Mouse (Mus musculus) R1 (cell line): ENCODE measurements at regions not wholly inside any gene's neighbourhood (a gene's known extent, or its start where the extent isn't known, plus 50 kb on each side); places are given as distances from the start of the nearest gene placed in this dataset.

Experiments
- DNase-seq: peaks from one replicate; pipeline ENCODE4 v3.0.0-alpha.2; 2018; ENCODE audit warnings: low read depth, low spot score

DNA sequence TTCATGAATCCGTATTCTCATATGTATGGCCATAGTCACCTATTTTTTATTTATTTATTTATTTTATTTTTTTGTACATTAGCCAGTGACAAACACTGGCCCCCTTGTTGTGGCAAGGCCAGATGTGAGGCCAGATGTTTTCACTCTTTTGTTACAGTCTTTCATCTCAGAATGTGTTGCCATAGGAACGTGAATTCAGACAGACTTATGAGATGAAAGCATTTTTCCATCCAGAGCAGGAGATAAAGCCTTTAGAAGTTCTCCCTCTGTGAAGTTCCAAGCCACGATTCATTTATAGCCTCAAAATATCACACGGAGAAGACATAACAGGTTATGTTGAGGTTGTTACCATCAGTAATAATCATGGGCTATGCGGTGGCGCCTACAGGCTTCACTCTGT, 220.9 kb downstream of the Arpp21 start:
- no peak for DNase-seq

DNA sequence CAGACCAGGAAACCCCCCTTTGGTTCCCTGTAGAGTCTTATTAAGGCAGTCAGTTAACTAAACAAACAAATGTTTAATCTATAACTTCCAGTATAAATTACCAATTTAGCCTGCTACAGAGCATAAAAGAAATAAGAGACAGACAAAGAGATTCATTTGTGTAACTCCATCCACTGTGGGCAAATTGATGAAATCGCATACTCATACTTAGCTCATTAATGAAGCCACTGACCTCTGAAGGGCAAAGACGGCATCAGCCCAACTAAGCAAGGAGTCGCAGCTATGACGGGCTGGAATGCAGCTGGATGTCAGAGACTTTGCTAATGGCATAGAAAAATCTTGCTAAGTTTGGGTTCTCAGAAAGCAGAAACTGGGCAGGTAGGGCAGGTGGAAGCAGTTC, 241.3 kb downstream of the Arpp21 start:
- DNase-seq = no peak

DNA sequence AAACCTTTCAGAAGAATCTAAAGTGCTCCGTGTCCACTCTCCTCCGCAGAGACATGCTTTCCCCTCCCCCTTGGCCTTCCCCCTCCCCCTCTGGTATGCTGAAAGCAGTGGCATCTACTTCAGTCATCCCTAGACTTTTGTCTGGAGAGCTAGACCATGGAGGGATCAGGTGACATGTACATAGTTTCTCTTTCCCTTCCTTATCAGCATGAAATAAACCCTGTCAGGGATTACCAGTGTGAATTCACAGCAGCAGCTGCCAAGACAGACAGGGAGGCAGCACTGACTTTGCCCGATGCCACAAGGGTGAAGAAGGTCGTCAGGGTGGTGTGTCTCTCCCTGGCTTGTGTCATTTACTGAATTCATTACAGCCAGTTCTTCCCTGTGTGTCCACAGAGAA, 241.9 kb downstream of the Arpp21 start:
- DNase-seq = no peak

DNA sequence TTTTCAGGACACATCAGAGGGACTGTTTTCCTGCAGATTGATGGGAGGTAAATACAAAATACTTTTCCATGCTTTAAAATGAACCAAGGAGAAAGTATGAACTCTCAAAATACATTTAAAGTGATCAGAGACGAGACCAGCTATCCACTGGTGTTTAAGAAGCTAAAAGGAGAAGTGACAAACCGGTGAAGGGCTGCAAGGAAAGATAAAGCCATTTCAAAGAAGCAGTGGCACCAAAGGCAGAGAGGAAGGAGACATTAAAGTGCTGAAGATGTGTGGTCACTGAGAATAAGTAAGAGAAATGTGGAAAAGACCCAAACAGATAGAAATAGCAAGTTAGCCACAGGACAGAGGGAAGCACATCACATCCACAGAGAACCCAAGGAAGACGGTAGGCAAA, 245.7 kb downstream of the Arpp21 start:
- DNase-seq = no peak

DNA sequence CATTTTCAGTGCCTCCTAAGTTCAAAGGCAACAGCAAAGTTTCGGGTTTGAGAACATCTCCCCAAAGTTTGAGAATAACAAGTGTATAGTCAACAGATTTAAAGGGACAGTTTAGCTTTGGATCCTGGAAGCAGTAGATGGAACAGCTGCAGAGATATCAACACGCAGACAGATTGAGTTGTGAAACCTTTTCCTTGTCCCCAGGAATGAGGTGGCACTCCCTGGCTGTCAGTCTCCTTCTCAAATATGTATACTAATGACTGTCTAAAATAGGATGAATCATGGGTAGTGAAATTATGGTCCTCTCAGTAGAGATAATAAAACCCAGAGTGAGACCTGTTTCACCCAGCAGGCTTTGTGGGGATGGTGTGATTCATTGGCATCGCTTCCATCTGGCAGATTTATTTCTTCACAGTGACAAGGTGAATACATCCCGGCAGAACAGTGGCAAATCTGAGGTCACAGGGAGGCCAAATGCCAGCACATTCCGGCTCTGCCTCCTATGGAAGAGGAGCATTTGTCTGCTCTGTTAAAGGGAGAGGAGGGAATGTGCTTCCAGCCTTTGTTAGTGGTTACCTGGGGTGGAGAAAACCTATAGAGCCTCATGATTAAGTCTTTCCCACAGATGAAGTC, 272.2 kb downstream of the Arpp21 start:
- no peak for DNase-seq

DNA sequence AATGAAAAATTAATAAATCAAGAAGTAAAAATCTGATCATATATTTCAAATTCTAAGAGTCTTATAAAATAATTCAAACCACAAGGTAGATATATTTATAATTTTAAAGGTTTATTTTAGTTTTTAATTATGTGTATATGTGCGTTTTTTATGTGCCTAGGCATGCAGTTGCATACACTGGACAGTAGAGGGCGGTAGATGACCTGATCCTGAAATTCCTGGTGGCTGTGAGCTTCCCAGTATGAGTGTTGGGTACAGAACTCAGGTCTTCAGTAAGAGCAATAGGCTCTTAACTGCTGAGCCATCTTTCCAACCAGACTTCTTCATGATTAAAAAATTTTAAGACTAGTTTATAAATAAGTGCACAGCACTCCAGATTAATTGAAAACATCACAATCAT, 267.7 kb upstream of the Stac start:
- peak; percentile 36 for DNase-seq

DNA sequence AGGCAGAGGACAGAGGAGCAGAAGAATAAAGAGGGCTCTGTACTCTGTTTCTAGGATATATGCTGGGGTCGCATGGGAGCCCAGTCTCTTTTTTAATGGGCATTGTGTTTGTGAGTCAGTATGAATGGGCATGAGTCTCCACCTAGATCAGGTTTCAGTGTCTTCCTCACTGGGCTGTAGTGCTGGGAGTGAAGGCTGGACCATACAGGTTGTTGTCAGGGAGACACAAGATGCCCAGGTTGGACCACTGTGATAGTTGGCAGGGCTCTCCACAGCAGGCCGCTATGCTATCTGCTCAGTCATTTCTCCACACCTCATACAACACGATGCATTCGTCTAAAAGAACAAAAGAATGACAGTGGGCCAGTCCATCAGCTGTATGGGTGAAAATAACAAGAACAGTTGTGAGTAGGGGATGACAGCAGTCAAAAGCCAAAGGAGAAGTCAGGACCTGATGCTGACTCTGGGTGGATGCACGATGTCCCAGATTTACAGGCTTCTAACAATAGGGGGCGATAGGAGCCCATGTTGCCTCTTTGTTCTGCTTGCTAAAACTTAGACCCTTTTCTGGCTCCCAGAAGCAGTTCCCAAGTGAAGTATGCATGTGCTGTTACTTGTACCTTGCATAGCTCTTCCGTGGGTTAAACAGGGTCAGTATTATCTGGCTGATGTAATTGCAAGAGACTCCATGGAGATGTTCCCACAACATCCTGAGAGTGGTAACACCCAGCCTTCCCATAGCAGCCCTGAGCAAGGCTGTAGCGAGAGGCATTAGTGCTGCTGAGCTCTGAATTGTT, 249.3 kb upstream of the Stac start:
- peak; percentile 16 for DNase-seq

DNA sequence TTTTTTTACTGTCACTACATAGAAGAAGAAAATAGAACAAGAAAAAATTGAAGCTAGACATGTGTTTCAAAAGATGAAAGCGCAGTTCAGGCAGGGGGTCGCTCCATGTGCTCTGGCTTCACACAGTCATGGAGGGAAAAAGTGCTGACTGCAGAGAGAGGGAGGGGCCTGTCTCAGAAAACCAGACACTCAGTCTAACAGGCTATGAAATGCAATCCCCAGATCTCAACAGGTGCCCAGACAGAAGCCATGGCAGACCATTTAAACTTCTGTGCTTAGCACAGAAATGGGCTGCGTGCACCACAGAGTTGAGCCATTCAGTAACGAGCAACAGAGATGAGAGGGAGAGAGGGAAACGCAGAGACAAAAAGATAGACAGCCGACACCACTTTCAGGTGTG, 242.3 kb upstream of the Stac start:
- no peak for DNase-seq

DNA sequence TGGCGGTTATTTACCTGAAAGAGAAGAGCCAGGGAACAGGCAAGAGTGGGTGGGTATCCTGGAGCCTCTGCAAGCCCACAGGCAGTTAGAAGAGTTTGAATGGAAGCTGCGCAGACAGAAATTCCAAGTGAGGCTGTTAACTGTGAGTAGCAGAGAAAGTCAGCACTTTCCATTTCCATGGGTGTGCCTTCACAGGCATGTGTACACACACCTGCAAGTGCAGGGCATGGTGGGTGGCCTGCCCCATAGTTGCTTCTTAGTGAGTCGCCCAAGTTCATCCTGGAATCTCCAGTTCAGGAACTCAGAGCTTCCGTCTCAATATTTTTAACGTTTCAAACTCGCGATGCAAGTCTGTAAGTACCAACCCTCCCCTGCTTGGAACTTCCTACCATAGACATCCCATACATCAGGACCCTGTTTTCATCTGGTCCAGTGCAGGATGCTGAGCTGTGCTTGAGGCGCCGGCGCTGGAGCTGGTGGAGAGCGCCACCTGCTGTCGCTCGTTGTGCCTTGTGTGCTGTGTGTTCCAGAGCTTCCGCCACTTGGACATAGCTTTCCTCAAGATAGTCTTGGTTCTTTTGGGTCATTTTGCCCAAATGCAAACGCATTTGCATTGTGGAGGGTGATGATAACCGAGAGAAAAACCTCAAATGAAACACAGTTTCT, 228.3 kb upstream of the Stac start:
- DNase-seq = peak; percentile 70

DNA sequence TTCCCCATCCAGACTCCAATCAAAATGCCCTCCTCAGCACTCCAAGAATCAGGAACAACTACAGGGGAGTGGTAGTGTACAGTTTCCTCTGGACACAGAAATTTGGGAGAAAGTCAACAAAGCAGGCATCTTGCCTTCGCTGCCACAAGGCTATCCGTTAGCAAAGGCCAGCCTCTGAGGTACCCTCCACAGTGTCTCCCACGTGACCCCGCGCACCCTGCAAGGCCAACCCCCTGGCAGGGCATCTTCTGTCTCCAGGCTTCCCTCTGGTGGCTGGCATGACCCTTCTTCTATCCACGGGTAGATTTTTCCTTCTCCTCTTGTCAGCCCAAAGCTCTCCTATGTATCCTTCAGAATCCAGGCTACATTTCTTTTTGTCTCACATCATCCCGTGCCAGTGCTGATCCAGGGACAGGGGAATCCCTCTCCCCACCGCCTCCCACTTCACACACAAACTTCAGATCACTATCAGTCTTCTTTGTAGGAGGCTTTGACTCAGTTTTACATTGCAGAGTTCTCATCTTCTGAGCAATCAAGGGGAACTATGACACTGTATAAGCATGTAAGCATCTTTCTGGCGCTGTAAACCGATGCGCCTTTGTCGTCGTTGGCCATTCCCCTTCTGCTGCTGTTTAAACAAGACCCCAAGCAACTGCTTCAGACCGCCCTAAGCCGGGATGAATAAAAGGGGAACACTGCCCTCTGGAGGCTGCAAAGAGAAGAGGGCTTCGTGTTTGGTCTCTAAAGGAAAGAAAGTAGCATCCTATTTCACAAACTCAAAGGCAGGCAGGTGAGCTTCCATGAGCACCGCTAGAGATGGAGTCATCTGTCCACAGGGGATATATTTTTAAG, 226.8 kb upstream of the Stac start:
- peak; percentile 81 for DNase-seq

DNA sequence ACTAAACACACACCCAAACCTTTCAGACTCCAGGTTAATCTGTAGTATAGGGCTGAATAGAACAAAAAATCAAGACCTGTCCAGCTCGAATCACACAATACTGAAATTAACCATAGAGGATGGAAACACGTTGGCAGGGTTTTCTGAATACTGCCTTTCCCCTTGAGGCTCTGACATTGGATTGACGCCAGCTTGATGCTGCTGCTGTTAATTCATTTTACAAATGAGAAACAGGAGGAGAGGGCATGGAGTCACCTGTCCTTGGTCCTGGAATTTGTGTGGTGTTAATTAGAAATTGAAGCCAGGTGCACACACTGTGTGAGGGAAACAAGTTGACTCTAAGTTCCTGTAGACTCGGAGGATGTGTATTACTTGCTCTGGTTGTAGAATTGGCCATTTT, 218.7 kb upstream of the Stac start:
- DNase-seq = no peak

DNA sequence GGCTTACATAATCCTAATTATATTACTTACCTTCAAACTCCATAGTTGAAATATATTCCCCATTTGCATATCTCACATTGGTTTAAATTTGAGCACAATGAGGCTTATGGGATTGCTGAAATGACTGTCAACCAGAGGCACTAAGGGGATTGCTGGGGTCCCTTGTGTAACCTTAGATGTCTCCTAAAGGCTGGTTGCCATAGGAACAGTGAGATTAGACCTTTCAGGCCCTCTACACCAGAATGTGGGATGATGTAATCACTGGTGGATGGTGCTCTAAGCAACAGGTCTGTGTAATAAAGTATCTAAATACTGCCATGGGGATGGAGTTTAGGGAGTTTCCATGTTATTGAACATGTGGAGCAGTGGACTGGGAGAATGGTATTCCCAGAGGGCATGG, 210.0 kb upstream of the Stac start:
- no peak for DNase-seq

DNA sequence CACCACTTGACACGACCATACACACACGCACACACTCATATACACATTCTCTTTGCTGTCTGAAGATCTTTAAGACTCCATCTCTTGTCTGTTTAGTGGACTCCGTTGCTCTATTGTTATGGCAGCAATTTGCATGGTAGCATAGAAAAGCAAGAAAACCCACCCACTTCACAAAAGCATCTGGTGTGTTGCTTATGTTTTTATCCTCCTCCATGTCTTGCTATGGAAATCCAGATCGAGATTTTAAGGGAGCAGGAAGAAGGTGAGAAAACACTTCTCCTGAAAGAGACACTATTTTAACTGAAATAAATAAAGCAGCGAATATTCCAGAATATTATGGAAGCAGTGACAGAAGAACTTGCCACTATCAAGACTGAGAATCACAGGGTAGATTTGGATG, 207.5 kb upstream of the Stac start:
- no peak for DNase-seq

DNA sequence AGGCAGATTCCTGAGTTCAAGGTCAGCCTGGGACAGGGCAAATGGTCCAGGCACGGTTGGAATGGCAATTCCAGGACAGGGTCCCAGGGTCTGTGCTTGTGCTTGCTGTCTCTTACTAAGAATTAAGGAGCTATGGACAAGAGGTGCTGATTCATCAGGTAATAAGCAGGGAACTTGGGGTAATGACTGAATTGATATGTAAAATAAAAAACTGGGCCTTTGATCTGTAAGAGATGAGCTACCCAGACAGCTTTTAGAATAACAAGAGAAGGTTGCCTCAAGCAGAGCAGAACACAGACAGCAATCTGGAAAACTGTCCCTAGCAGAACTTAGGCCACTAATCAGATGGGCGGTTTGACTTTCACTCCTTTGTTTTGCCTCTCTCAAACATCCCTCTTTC, 189.6 kb upstream of the Stac start:
- DNase-seq = peak; percentile 57

DNA sequence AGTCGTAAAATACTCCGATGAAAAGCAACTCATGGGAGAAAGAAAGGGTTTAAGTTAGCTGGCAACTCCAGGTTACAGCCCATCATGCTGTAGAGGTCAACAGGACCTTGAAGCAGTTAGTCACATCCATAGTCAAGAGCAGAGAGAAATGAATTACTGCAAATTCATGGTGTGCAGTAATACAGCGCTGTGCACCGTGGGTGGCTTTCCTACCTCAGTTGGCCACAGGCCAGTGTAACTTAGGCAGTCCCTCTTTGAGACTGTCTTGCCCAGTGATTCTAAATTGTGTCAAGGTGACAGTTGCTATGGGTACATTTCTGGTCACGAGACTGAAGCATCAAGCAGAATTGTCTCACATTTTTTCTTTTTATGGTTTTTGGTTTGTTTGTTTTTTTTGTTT, 186.7 kb upstream of the Stac start:
- no peak for DNase-seq

DNA sequence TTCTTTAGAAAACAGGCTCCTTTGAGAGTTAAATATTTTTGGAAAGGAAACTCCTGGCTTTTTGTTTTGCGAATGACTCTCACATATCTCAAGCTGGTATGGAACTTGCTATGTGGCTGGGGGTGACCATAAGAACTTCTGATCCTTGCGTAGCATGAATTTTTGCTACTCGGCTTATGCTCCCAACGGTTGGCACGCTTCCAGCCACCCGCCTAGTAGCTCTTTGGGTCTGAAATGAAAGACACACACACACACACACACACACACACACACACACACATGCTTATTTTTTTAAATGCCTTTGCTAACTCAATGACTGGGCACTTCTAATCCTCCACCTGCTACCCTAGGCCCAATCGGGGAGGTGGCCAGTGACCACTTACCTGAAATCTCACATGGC, 180.3 kb upstream of the Stac start:
- no peak for DNase-seq

DNA sequence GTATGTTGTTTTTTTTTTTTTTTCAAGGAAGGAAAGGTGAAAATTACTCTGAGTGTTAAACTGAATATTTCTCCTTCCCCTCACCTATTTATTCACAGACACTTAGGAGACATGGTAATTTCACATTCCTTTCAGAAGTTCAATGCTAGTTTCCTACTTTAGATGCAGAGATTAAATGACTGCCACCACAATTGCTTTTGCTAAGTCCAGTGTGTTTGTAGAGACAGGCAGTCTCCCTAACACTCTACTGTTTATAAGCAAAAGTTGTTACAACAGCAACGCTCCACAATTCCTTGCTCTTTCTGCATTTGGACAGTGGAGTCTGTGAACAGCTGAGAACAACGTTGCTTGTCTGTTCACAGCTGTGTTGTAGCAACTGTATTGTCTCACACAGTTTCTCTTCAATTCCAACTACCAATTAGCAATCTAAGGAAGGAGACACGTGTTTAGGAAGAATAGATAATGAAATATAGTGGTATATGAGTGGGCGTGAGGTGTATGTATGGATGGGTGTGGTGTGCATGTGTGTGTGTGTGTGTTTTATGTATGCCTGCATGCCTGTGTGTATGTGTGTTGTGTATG, 179.7 kb upstream of the Stac start:
- no peak for DNase-seq

DNA sequence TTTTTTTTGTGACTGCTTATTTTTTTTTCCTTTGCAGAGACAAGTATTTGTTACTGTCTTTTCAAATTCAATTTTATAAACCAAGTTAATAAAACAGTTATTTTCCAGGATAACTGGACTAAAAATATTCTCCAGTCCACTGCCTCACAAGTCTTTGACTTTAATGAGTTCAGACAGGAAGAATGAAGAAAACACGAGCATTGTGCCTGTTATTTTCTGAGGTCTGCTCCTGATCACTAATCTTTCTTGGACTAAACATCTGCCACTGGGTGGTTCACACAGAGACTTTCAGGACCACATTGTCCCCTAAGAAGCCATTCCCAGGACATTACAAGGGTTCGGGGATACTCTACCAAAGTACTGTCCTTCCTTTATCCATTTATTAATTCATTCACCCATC, 167.9 kb upstream of the Stac start:
- DNase-seq = no peak

DNA sequence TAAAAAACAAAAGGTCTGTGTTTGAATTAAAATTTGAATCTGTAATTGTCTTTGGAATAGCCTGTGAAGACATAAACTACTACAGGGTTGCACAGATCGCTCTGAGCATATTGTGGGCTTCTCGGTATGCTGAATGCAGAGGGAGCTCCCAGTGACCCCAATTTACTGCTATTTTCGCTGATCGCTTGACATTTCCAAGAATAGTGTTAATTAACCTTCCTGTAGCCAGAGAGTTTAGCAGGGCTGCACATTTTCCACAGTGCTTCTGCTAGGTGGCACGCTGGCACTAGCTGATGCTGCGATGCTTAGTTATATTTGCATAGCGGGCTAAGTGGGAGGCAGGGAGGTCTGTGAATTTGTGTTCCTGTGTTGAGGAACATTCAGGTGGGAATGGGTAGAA, 164.8 kb upstream of the Stac start:
- no peak for DNase-seq

DNA sequence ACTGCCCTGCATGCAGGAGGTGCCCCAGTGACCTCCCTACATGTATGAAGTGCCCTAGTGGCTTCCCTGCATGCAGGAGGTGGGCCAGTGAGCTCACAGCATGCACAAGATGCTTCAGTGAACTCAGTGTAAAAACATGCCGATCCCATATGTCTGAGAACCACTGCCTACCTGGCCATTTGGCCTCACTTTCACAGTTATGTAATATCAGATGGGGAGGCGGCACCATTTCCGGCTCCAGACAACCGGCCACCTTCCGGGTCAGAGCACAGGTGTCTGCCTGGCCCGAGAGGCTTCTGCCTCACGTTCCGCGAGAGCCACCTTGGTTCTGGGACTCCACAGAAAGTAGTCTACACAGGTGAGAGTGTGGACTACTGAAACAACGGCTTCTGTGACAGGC, 156.2 kb upstream of the Stac start:
- no peak for DNase-seq

DNA sequence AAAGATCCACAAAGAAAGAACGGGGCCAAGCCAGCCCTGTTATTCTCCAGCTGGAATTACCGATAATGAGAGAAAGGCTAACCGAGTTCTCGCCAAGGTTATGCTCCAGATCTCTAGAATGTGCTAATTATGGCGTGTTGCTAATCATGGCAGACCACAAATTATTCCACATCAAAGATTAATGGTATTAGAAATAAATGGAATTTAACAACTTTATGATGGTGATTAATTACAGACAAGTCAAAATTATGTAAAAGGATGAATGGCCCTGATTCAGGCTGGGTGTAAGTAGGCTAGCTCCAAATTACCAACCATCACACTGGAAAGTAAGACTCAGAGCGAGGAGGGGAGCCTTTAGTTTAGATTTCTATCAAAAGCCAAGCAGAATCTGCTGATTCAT, 151.0 kb upstream of the Stac start:
- DNase-seq = no peak
